Mouse (Mus musculus): Measurements from ENCODE around the gene Gm49510. TPM values are rescaled to one million over a fixed set of nuclear protein-coding genes. Genes with fewer than 3 reads are reported as not detected.

The Gm49510 gene
- polyA plus RNA-seq (2015; fragmentation: Nextera tagmentation; extraction: Ambion mirVana), result 0.19 and 0.22 TPM in 2 replicates

DNA sequence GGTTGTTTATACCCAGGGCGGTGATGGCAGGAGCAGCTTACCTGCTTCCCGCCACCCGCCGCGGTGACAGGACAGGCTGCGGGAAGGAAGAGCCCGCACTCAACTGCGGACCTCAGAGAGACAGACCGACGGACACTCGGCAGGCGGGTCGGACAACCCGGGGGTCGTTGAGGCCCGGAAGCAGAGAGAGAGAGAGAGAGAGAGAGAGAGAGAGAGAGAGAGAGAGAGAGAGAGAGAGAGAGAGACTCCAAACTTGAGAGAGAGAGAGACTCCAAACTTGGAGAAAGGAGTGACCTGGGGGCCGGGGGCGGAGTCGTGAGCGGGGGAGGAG, at the start of gene Gm49510:
Gene Gm49510 (plus strand): TSS at position 259 of the 331 bp plus-strand sequence.

DNA sequence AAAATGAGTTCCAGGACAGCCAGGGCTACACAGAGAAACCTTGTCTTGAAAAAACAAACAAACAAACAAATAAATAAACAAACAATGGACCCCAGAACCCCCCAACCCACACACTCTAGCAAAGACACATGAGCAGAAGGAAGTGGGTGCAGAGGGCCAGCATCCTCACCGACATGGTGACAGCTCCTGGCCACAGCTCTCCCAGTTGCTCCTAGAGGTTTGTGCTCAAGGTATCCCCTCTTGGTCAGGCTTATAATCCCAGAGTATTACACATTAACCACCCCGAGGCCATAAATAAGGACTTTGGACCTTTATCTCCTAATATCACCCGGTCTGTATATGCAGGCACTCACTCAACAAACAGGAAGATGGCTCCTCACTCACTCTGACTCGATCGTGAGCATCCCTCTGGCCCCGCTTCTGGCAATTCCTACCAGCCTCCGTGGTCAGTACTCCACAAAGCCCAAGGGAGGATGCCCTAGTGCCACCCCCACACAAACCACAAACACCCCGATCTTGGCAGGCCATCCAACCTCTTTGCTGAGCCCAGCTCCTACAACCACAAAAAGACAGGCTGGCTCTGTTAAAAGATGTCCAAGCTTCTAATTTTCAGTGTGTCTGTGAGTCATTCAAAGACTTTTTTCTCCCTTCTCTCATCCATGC, 44.0 kb upstream of the Gm49510 start, which contains the start of gene Lgals2:
Gene Lgals2 (minus strand): TSS at position 227 of the 663 bp plus-strand sequence.

DNA sequence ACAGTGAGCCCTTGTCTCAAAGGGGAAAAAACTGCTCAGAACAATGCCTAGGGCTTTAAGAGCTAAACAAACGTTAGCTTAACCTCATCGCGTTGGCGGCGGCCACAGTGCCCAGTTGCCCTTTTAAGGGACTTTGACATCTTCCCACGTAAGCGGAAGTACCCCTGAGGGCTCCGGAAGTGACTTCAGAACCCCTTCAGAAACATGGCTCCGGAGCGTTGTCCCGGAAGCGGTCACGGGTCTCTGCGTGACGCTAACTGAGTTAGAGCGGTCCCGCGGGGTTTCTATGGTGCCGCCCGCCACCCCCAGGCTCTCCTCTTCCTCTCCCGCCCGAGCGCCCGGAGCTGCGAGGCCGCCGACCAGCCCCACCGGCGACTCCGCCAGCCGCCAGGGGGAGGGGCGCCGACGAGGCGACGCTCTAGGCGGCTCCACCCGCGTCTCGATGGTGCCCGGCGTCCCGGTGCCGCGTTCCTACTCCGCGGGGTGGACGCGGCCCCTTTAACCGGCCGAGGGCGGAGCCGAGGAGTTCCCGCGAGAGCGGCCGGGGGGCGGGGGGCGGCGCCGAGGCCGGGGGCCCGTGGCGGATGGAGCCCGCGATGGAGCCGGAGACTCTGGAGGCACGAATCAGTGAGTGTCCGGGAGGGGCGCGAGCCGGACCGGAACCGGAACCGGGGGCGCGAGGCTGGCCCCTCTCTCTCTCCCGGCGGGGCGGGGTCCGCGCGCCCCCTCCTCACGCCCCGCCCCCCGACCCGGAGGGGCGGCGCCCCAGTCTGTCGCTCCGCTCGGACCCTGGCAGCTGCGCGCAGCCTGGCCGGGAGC, 22.3 kb upstream of the Gm49510 start, which contains the start of gene Gga1:
Gene Gga1 (plus strand): TSS at position 200 of the 819 bp plus-strand sequence.

DNA sequence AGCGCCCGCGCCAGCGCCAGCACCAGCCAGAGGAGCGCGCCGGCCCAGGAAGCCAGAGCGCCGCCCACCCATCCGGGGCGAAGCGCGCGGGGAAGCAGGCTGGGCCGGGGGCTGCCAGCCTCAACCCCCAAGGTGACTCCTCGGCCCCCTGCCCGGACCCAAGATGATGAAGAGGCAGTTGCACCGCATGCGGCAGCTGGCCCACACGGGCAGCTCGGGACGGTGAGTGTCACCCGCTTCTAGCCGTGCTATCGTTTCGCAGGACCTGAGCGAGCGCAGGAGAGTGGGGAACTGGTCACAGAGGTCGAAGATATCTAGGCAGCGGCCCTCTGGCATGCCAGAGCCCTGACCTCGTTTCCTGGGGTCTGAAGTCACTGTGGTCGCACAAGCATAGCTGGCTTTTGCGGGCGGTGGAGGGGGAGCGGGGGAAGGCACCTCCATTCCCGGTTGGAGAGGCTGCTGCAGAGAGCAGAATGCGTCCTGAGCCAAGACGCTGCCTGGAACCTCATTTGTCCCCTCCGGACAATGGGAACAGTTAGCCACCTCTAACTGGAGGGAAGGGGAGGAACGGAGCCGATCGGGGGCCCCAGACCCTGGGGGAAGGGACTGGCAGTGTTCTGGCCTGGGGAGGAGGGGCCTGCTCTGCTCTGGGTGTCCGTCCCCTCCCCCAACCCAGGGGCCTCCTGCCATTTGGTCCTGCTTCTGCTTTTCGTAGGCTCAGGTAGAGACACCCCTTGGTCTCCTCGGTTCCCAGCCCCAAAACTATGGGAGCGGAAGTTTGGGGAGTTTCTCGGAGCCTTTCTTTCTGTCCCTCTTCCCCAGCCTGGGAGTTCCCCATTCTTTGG, 495 bp downstream of the Gm49510 start, which contains the start of gene Sh3bp1:
Gene Sh3bp1 (plus strand): TSS at position 29 of the 845 bp plus-strand sequence.

DNA sequence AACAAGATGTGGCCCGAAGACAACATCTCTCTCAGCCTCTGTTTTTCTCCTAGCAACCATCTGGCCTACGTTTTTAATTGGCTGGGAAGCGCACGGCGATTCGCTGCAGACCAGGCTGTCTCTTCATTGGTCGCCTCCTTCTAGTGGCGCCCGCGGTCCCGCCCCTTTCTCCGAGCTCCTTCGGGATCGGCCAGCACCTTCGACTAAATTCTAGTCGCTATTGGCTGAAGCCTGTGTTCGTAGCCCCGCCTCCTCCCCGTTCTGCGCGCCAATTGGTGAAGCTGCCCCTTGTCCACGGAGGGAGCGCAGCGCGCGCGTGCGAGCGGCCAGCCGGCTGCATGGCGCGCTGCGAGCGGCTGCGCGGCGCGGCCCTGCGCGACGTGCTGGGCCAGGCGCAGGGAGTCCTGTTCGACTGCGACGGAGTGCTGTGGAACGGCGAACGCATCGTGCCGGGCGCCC, 14.2 kb downstream of the Gm49510 start, which contains the start of gene Pdxp:
Gene Pdxp (plus strand): TSS at position 288 of the 459 bp plus-strand sequence.

DNA sequence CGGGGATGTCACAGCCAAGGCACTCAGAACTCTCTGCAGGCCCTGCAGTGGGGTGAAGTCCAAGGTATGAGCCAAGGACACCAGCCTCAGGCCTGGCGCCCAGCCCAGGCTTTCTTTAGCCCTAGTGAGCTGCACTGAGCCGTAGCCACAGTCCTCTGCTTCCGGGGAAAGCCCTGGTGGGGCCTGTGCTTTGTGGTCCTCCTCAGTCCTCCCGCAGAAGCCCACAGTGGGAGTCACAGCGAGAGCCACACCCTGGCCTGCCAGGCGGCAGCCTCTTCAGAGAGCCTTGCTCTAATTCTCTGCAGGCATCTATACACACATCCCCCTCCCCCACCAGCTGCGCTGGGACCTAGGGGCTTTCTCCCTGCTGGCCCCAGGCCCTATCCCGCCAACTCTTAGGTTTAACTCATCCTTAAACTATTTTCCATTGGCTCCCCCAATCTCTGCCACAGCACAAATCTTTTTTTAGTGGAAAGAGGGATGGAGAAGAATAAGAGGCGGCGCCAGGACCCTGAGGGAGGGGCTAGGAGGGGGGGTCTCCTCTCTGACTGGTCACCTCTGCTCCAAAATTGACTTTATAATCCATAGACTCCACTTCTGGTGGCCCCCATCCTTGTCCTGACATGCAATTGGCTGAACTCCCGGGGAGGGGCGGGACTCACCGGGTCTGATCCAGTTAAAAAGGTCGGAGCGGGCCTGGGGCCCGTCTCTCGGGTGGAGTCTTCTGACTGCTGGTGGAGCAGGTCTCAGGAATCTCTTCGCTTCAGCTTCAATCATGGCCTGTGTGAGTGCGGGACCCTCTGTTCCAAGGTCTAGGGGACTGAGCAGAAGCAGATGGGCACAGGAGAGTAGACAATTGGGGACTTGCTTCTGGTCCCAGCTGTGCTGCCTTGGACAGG, 26.8 kb downstream of the Gm49510 start, which contains the start of gene Lgals1:
Gene Lgals1 (plus strand): TSS at position 705 of the 899 bp plus-strand sequence.

DNA sequence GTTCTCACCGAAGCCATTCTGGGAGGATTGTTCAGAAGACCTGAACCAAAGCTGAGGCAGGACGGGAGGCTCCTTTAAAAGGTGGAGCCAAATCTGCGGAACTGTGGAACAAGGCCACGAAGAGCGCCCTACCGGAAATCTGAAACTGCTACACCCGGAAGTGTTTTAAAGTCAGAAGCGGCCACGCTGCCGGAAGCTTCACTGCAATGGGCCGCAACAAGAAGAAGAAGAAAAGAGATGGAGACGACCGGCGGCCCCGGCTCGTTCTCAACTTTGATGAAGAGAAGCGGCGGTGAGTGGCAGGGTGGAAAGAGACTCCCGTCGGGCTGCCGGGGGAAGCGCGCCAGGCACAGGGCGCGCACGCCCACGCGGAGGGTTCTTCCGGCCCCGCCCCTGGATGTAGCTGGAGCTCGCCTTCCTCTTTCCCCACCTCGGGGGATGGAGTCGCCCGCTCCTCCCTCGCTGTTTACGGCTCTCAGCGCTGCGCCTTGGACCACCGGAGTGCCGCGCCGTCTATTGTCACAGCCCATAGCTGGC, 35.4 kb downstream of the Gm49510 start, which contains the start of gene Nol12:
Gene Nol12 (plus strand): TSS at position 150 of the 537 bp plus-strand sequence.

DNA sequence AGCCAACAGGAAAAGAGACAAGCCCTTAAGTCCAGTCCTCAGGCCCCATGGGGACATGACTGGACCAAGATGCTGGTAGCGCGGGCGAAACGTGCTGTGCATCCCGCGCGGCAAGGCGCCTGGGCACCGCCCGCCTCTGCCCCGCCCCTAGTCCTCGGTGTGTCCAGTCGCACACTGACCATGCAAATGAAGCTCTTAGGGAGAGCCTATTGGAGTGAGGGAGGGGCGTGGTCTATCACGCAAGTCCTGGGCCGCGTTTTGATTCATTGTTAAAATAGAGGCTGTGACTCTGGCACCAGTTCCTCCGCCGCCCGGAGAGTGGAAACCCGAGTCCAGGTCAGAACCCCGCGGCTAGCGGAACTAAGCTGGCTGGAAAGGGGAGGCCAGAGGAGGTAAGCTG, 48.2 kb downstream of the Gm49510 start, which contains the start of gene Triobp:
Gene Triobp (plus strand): TSS at position 68 of the 400 bp plus-strand sequence.

Small RNA genes within 50 kb of the gene (microRNA-seq; reads per million reads assigned to microRNA genes)
- gene Mir6955, result not detected

Other genes starting within 250 kb of the Gm49510 start
- gene Elfn2, start 180.9 kb upstream of the Gm49510 start, polyA plus RNA-seq (2015; fragmentation: Nextera tagmentation; extraction: Ambion mirVana), result not detected in 2 replicates
- 5.4 and 6.4 TPM in 2 replicates for gene Mfng, start 126.2 kb upstream of the Gm49510 start, polyA plus RNA-seq (2015; fragmentation: Nextera tagmentation; extraction: Ambion mirVana)
- gene Card10, start 96.6 kb upstream of the Gm49510 start, polyA plus RNA-seq (2015; fragmentation: Nextera tagmentation; extraction: Ambion mirVana), result 1.4 and 1.9 TPM in 2 replicates
- gene Cdc42ep1, start 57.0 kb upstream of the Gm49510 start, polyA plus RNA-seq (2015; fragmentation: Nextera tagmentation; extraction: Ambion mirVana), result 21.3 and 24.7 TPM in 2 replicates
- gene Lgals2, start 44.1 kb upstream of the Gm49510 start, polyA plus RNA-seq (2015; fragmentation: Nextera tagmentation; extraction: Ambion mirVana), result 0.77 and 0.97 TPM in 2 replicates
- 40.6 and 40.7 TPM in 2 replicates for gene Gga1, start 22.5 kb upstream of the Gm49510 start, polyA plus RNA-seq (2015; fragmentation: Nextera tagmentation; extraction: Ambion mirVana)
- gene Sh3bp1, start 101 bp downstream of the Gm49510 start, polyA plus RNA-seq (2015; fragmentation: Nextera tagmentation; extraction: Ambion mirVana), result 15.0 and 16.9 TPM in 2 replicates
- 2.6 and 3.3 TPM in 2 replicates for gene Pdxp, start 14.3 kb downstream of the Gm49510 start, polyA plus RNA-seq (2015; fragmentation: Nextera tagmentation; extraction: Ambion mirVana)
- gene Lgals1, start 27.1 kb downstream of the Gm49510 start, polyA plus RNA-seq (2015; fragmentation: Nextera tagmentation; extraction: Ambion mirVana), result 2,081 and 2,305 TPM in 2 replicates
- gene Nol12, start 35.3 kb downstream of the Gm49510 start, polyA plus RNA-seq (2015; fragmentation: Nextera tagmentation; extraction: Ambion mirVana), result 33.8 and 37.6 TPM in 2 replicates
- gene Triobp, start 48.1 kb downstream of the Gm49510 start, polyA plus RNA-seq (2015; fragmentation: Nextera tagmentation; extraction: Ambion mirVana), result 45.0 and 55.5 TPM in 2 replicates
- gene H1f0, start 128.8 kb downstream of the Gm49510 start, polyA plus RNA-seq (2015; fragmentation: Nextera tagmentation; extraction: Ambion mirVana), result 274 and 300 TPM in 2 replicates
- gene Galr3, start 142.2 kb downstream of the Gm49510 start, polyA plus RNA-seq (2015; fragmentation: Nextera tagmentation; extraction: Ambion mirVana), result not detected in 2 replicates
- gene Ankrd54, start 163.2 kb downstream of the Gm49510 start, polyA plus RNA-seq (2015; fragmentation: Nextera tagmentation; extraction: Ambion mirVana), result 21.2 and 22.3 TPM in 2 replicates
- 133 and 143 TPM in 2 replicates for gene Eif3l, start 175.5 kb downstream of the Gm49510 start, polyA plus RNA-seq (2015; fragmentation: Nextera tagmentation; extraction: Ambion mirVana)
- 22.6 and 23.7 TPM in 2 replicates for gene Micall1, start 209.2 kb downstream of the Gm49510 start, polyA plus RNA-seq (2015; fragmentation: Nextera tagmentation; extraction: Ambion mirVana)
- gene Polr2f, start 241.3 kb downstream of the Gm49510 start, polyA plus RNA-seq (2015; fragmentation: Nextera tagmentation; extraction: Ambion mirVana), result 249 and 260 TPM in 2 replicates
- 7.5 and 8.7 TPM in 2 replicates for gene 1700088E04Rik, start 241.6 kb downstream of the Gm49510 start, polyA plus RNA-seq (2015; fragmentation: Nextera tagmentation; extraction: Ambion mirVana)